Mouse (Mus musculus): ENCODE measurements at regions not wholly inside any gene's neighbourhood (a gene's known extent, or its start where the extent isn't known, plus 50 kb on each side); places are given as distances from the start of the nearest gene placed in this dataset.
A peak's percentile ranks its signal among the peaks of the same experiment; 100 is the strongest.

- peak overlapping the region; percentile 26 for H3K4me3 ChIP-seq
- peak; percentile 29 to 30 for DNase-seq (ENCODE audit: low spot score in 2 of 2)
- peak overlapping the region; percentile 29 for H3K27ac ChIP-seq
- no peak for TF ChIP-seq CTCF (conservative IDR thresholded peaks at IDR 0.05)
Measured at GRCm38 (mm10) chr6:67102541-67103134, 65.4 kb upstream of the Gadd45a start.

GRCm38 (mm10) chr6:67102014-67102413 is 64.8 kb upstream of the Gadd45a start:
- Histone ChIP-seq H3K4me3 (no peak overlapping the region; the same call in 1 of the 2 replicates), H3K27ac (peak overlapping the region; percentile 29; the same call in 1 of the 2 replicates)
- DNase-seq (ENCODE audit: low spot score in 2 of 2): no peak
- no peak for TF ChIP-seq CTCF (conservative IDR thresholded peaks at IDR 0.05)

DNA sequence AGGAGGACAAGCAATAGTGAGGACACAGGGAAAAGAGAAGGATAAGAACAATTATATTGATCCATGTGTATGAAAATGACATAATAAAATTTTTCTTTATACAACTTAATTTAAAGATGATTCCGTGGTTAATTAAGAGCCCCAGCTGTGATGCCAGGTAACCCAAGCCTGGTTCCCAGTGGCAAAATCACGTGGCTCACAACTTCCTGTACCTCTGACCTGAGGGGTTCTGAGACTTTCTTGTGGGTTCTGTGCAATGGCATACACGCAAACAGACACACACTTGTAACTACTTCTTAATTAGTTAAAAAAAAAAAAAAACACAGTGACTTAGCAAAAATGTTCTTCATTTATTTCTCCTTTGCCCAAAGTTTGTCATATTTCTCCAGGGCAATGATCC is 57.2 kb upstream of the Gadd45a start:
- H3K27ac ChIP-seq: no peak overlapping the region
- DNase-seq (ENCODE audit: low spot score in 2 of 2): no peak
- no peak for TF ChIP-seq CTCF (conservative IDR thresholded peaks at IDR 0.05)
- no peak overlapping the region for H3K4me3 ChIP-seq

DNA sequence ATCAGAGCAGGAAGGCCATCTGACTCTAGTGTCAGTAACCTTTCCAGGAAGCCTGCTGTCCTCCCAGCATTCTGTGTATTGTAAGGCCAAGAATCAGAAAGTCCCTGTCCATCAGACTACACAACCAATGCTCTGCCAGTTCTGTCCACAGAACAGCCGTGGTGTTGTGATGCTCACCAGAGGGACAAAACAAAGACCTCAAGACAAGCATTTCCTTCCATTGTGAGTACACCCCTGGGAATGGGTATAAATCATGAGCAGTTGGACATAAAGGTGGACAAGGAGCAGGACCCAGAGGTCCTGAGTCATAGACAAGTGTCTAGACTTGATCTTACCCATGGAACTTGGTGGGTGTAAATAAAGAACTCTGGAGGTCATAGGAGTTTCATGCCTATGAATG is 55.9 kb upstream of the Gadd45a start:
- Histone ChIP-seq H3K27ac (no peak overlapping the region), H3K4me3 (no peak overlapping the region)
- DNase-seq (ENCODE audit: low spot score in 2 of 2): no peak
- TF ChIP-seq CTCF (conservative IDR thresholded peaks at IDR 0.05): no peak

GRCm38 (mm10) chr6:67090150-67090549 is 52.9 kb upstream of the Gadd45a start:
- no peak for DNase-seq (ENCODE audit: low spot score in 2 of 2)
- H3K27ac ChIP-seq: no peak overlapping the region
- TF ChIP-seq CTCF (conservative IDR thresholded peaks at IDR 0.05): no peak
- H3K4me3 ChIP-seq: no peak overlapping the region

- DNase-seq (ENCODE audit: low spot score in 2 of 2): no peak
- no peak for TF ChIP-seq CTCF (conservative IDR thresholded peaks at IDR 0.05)
- Histone ChIP-seq H3K4me3 (no peak overlapping the region), H3K27ac (no peak overlapping the region)
Measured at GRCm38 (mm10) chr6:67089530-67090140, 52.4 kb upstream of the Gadd45a start.

DNA sequence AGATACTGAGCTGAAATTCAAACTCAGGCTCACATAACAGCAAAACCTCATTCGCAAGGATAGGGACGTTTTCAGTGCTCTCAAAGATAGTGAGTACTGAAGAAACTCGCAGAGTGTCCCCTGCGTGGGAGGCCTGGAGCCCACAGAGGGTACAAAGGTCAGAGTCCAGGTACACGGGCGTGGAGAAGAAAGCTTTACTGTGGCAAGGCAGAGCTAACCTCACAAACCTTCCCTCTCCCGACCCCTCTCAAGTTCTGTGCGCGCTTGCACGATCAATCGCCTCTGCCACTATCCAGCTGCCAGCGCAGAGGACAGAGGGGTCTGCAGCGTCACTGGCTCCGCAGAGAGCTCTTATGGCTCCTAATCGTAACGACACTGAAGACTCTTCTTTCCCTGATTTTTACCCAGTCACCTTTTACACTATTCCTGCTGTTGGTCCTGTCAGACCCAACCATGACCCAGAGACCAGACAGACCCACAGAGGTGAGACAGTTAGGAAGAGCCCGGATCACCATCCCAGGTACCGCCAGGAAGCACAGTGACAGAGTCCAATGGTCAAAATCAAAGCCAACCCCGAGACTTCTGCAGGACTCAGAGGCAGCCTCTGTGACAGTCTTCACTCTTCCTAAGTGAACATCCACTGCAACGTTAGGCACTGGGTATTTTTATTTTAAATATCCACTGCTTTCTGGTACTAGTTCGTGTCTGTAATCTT is 51.6 kb upstream of the Gadd45a start:
- DNase-seq (ENCODE audit: low spot score in 2 of 2): no peak
- H3K4me3 ChIP-seq: no peak overlapping the region
- no peak overlapping the region for H3K27ac ChIP-seq
- TF ChIP-seq CTCF (conservative IDR thresholded peaks at IDR 0.05): no peak

GRCm38 (mm10) chr6:67087837-67088440 is 50.7 kb upstream of the Gadd45a start:
- Histone ChIP-seq H3K27ac (no peak overlapping the region), H3K4me3 (no peak overlapping the region)
- DNase-seq (ENCODE audit: low spot score in 2 of 2): no peak
- TF ChIP-seq CTCF (conservative IDR thresholded peaks at IDR 0.05): no peak

- TF ChIP-seq CTCF (conservative IDR thresholded peaks at IDR 0.05): no peak
- no peak overlapping the region for H3K4me3 ChIP-seq
- no peak for DNase-seq (ENCODE audit: low spot score in 2 of 2)
- no peak overlapping the region for H3K27ac ChIP-seq
Measured at GRCm38 (mm10) chr6:67087393-67087792, 50.1 kb upstream of the Gadd45a start.
